Mouse (Mus musculus) E14TG2a.4 (cell line): Measurements from ENCODE around the gene Tmem9.

ENCODE experiments used
- CTCF ChIP-seq: conservative IDR thresholded peaks from 2 replicates; pipeline ENCODE4 v1.5.1; 2014; ENCODE audit warnings: low read length
- NANOG ChIP-seq: IDR thresholded peaks from 2 replicates; pipeline ENCODE4 v1.6.1; 2014; ENCODE audit warnings: borderline replicate concordance, low read length, mixed read lengths
- POU5F1 ChIP-seq: IDR thresholded peaks from 2 replicates; pipeline ENCODE4 v1.6.1; 2014; ENCODE audit warnings: low read length, borderline replicate concordance

DNA sequence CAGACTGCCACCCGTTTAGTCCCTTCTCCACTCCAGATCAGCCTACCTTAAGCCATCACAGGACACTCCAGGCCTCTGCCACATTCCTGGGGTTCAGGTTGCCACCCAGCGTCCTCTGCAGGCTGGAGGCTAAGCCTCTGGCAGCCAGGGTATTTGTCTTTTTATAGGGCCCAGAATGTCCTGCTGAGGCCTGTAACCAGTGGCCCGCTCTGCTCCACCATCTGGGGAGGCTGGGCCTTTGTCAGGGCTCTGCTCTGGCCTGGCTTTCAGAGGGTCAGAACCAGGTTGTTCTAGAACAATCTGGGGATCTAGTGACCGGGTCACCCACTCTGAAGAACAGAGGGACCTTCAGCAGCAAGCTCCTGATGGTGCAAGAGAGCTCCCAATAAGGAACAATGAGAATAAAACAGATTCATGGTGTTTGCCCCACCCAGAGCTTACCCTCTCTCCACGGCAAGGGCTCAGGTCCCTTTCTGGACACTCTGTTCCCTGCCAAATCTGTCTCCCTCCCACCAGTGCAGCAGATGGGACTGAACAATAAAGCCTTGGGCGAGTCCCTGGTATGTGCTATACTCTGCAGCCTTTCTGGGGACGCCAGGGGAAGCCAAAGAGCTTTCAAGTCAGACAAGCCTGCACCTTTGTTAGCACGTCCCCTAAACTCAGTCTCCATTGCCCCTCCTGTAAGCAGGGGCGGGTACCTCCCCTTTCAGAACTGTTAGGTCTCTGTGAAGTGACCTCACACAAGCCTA, 53.3 kb downstream of the Tmem9 start:
- TF ChIP-seq CTCF (no peak), NANOG (no peak), POU5F1 (no peak)
